Mouse (Mus musculus): Measurements from ENCODE around the gene Arhgdia.
"Not testable (repeated sequence)": the region's sequence is repeated elsewhere in the genome, so short reads cannot be mapped to it uniquely, and the experiment has no call there.

Arhgdia gene

DNA sequence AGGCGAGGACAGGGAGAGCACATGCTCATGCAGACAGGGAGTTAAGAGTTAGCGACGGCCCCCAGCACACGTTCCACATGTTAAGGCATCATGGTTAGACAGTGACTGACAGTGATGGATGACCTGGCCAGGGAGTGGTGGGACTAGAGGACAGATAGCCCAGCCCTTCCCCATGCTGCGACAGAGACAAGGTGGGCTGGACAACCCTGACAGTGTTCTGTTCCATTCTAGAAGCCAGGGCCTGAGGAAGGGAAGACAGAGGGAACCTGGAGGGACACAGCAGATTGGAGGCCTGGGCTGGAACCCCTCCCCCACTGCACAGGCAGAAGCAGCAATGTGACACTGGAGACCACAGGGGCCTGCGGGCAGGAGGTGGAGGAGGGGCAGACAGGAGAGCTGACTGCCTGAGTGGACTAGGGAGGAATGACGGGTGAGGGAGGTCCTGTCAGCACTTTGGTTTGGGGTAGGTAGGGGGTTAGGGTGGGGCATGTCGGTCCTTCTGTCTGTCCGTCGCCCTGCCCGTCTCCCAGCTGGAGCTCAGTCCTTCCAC, 2.7 kb downstream of the Arhgdia start:
- DNase-seq (ENCODE audit: inconsistent ontology term), result no peak

DNA sequence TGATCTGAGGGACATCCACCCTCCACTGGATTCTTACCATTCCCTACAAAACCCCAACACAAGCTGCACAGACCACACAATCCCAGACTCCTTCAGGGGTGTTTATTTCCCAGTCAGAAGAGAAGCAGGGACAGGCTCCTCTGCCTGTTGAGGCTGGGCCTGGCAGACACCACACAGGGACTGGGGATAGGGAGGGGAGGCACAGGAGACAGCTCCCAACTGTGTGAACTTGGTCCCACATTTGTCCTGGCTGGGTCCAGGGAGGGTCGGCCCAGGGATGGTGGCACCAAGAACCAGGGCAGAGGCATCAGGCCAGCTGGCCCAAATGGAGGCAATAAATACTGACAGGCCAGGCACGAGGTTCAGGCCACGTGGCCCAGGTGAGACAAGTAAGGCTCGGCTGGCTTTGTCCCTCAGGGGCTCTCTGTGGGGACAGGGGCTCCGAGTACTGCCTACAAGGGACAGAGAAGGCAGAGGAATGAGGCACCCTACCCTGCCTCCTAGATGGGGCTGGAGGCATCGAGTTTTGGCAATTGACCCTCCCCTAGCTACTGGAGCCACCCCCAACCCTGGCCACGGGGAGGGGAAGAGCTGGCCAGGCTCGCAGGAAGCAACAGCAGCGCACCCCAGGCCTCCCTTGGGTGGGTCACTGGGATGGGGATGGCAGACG, 3.3 kb downstream of the Arhgdia start:
- no peak for DNase-seq (ENCODE audit: inconsistent ontology term)

DNA sequence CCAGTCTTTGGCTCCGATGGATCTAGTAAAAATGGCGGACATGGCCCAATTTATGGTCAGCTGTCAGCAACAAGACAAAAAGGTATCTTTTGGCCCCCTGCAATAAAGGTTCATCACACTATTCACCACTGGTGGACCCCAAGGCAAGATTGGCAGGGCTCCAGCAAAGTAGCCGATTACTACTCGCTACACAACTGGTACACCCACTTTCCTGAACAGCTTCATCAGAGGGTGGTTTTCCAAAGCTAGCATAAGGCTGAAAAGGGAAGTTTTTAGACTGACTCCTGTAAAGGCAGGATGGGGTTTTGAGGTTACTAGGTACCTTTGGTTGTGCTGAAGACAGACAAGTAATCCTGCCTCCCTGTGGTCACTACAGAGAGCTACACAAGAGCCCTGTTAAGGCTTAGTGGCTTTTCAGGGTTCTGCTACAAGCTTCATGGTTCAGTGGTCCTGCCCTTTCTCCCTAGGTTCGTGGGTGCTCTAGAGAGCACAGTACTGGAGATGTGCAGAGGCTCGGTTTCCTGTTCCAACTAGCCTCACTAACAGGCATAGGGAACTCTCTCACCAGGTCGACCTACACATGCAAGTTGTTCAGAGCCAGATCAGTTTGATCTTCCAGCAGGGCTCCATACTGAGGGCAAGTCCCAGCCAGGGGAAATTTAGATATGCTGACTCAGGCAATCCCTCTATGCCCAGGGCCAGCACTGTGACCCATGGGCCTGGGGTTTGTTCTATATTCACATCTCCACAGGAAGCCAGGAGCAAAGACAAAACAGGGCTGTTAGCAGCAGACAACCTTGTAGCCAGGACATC, 4.0 kb downstream of the Arhgdia start:
- DNase-seq (ENCODE audit: inconsistent ontology term), result no peak

DNA sequence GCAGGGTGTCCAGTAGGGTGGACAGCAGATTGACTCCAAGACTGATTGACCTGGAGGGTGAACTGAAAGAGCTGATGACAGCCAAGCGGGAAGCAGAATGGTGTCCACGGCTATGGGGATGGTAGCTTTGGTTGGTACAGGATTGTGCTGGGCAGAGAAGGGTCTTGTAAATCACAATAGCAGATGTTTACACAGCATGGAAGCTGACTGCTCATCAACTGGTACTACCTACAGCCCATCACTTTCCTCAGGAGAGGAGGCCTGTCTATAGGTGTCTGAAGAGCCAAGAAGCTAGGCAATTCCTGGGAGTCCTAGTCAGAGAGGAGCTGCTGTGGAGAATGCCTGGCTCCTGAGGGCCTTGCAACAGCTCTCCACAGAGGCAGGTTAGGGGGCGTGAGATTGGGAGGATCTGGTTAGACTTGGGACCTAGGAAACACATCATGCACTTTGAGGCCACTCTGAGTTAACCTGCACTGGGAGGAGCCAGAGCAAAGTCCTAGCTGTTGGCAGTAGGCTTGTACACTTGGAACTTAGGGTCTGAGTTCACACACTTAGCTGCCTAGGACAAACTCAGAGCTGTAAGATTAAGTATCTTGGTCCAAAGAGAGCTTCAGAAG, 5.0 kb downstream of the Arhgdia start:
- DNase-seq (ENCODE audit: inconsistent ontology term), result no peak

DNA sequence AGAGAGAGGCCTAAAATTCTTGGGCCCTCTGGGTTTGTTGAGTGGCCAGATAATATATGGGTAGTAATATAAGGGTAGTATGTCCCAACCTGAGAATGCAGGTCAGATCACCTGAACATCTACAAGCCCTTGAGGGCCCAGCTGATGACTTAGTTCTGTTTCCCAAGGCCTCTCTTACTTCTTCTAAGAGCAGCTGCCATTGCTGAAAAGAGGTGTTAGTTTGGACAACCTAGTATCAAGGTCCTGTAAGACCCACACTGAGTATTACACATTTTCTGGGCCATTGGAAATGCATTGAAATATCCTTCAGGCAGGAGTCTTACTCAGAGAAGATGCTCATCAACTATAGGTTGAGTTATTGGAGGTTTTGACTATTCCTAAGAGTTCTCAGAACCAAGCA, 5.5 kb downstream of the Arhgdia start:
- no peak for DNase-seq (ENCODE audit: inconsistent ontology term)

DNA sequence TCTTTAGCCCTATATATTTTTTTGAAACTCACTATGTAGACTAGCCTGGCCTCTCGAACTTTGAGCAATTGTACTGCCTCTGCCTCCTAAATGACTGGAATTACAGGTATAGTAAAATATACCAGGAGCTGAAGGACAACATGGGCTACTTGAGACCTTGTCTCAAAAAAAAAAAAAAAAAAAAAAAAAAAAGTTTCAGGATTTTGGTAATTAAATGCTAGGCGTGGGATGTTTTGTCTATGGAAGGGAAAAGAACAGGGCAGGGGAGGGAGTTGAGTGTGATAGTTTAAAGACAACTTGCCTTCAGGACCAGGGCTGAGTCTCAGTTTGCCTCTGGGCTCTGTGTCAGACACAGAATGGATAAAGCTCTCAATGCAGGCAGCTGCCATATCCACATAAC, 6.4 kb downstream of the Arhgdia start:
- no peak for DNase-seq (ENCODE audit: inconsistent ontology term)

DNA sequence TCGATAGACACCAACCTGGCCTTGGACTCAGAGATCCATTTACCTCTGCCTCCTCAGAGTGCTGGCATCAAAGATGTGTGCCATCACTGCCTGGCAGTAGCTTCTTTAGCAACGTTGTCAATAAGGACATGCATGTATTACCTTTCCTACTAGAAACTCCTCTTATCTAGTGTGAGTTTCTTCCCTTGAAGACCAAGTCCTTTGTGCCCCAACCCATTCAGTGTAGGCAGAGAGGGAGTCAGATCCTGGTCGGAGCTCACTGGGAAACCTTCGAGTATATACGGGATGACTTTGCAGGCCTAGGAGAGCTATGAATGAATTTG, 7.2 kb downstream of the Arhgdia start:
- peak; percentile 9 for DNase-seq (ENCODE audit: inconsistent ontology term)

DNA sequence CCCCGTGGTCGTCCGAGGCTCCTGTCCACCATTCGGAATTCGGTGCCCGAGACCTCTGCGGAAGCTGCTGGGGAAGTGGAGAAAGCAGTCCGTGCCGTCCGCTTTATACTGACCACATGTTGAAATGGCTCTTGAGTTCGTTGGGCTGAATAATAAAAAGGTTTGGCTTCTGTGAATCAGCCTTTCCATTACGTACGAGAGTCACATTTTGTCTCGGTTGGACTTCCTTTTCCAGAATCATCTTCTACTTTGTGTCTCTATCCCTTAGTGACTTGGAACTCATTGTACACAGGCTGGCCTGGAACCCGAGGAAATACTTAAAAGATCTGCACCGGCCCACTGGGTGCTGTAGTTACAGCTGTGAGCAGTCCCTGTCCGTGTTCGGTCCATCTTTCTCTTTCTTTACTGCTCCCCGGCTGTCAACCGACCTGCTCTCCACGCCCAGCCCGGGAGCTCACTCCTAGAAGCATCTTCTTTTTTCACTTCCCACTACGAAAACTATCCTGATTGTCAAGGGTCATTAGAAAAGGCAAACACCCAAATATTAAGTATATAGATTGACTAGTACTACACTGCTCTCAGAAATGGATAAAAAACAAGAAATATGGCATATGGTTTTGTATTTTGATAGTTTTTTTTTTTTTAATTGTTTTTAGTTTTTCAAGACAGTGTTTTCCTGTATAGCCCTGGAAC, 7.7 kb downstream of the Arhgdia start:
- no peak for DNase-seq (ENCODE audit: inconsistent ontology term)

DNA sequence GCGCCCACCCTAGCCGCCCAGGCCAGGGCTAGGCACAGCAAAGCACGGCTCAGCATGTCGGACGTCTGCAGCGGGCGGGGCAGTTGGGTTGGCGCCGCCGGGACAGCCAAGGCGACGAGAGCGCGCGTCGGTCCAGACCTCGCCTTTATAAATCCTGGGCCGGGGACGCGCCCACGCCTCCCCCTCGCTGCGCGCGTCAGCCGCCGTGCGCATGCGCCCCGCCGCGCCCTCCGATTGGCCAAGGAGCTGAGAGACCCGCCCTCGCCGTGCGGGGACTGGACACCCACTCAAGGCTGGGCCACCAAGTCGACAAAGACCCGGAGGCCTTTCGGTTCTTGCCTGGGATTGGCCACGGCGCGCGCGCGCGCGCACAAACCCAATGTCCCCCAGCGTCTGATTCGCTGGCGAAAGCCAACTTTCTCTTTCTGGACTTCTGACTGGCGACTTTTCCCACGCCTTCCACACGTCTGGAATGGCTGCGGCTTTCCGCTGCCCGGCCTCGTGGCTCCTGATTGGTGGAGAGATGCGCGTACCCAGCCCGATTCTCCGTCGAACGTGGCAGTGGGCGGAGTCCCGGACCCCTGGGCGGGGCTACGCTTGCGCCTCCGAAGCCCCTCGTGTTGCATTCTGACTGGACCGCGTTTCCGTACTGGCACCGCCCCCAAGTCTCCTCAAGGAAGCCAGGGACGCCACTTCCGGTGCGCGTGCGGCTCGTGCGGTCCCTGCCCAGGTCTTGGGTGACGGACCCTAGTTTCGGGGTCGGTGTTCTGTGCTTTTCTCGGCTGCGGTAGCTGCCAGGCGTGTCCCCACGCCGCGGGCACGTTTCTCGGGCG, 8.5 kb downstream of the Arhgdia start, which contains the start of gene P4hb:
Gene P4hb, minus strand, starts transcription at position 502 of the 833 bp plus-strand sequence.
- peak; percentile 100 for DNase-seq (ENCODE audit: inconsistent ontology term)

DNA sequence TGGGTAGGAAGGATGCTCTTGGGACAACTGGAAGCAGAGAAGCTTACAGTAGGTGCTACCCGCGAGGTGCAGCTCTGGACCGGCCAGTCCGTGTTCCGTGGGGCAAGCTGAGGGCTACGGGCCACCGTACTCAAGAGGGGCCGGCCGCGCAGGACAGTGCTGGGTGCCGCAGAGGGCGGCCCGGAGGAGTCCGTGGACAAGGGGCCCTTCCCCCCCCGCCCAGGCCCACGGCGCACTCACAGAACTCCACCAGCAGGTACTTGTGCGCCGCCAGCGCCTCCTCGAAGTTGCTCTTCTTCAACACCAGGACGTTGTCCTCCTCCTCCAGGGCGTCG, 9.0 kb downstream of the Arhgdia start:
- no peak for DNase-seq (ENCODE audit: inconsistent ontology term)

DNA sequence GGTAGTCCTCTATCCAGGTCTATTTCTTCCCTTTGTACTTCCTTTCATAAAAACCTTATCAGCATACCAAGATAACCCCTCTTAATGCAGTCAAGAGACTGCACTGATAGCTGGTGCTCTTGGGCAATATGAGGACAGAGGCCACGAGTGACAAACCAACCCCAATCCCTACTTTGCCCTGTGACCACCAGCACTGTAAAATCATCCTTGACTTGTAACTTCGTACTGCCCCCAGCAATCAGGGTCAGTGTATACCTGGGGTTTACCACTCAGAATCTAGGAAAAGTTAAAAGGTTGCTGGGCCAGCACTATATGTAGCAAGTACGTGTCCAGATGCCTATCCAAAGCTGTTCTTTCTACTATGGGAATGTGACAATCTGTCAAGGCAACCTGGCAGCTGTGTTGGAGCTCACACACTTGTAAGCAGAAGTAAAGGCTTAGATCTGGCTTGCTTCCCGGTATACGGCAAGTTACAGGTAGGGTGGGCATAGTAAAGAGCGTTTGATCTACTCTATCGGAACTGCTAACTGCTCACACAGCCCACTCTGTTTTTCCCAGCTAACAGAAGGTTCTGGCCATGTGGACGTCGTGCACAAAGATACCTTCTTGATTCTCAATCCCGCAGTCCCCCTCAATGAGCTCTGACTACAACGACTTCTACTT, 9.5 kb downstream of the Arhgdia start:
- peak; percentile 6 for DNase-seq (ENCODE audit: inconsistent ontology term)

DNA sequence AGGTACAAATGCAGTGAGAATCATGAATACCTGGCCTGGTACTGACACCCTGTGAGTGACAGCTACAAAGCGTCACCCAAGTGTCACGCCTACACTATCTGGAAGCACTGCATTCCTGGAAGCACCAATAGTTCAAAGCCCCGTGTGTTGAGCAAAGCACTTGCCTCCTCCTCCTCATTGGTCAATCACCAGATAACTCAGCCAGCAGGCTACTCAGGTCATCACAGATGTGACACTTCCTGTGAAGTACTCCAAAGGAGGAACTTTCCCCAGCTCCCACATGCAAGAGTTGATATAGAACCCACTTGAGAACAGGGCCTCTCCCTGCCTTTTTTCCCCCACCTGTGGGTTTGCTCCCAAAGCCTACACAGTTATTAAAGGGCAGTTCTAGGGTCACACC, 10.3 kb downstream of the Arhgdia start:
- DNase-seq (ENCODE audit: inconsistent ontology term), result no peak

DNA sequence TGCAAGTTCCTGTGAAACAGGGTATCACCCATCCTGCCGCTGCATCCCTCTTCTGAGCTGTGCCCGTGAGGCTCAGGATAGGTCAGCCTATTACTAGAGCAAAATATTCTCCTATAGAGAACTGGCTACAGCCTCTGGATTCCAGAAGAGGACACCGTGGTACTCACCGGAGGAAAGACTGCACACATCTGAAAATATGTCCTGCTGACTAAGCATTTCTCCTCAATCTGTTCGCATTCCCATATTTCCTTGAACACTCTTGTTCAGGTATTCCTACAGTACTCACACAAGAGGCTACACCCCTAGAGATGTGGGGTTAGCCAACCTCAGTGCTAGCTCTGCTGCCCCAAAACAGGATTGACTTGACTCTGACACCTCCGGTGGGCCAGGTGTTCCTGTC, 13.1 kb downstream of the Arhgdia start:
- no peak for DNase-seq (ENCODE audit: inconsistent ontology term)

DNA sequence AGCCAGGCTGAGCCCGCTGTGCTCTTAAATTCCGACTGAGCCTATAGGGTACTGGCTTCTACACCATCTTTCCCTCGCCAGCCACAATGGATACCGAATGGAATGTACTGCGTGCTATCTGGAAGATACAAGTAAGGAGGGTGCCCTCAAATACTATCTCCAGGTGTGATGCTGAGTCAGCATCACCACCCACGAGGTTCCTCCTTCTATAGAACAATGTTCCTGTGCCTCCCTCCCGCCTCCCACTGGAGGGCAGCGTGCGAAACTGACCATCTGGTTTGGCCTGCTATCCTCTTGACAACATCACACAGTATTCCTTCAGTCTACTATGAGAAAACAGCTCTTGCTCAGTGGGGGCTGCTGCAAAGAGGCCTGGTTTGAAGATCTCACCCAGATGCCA, 16.3 kb downstream of the Arhgdia start:
- no peak for DNase-seq (ENCODE audit: inconsistent ontology term)

DNA sequence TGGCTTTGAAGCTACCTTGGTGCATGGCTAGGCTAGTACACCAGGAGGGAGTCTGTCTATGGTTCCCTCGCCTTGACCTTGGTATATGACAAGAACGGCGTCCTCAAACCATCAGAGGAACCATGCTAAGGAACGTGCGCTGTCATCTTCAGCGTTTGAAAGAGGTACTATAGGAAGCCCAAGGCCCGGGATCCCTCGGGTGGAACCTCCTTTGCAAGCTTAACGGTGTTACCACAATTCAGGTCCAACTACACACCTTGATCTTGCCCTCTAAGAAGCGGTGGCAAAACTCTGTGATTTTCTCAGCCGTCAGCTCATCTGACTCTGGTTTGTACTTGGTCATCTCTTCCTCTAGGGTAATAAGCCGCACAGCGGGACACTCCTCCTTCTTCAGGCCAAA, 18.5 kb downstream of the Arhgdia start:
- DNase-seq (ENCODE audit: inconsistent ontology term), result no peak

DNA sequence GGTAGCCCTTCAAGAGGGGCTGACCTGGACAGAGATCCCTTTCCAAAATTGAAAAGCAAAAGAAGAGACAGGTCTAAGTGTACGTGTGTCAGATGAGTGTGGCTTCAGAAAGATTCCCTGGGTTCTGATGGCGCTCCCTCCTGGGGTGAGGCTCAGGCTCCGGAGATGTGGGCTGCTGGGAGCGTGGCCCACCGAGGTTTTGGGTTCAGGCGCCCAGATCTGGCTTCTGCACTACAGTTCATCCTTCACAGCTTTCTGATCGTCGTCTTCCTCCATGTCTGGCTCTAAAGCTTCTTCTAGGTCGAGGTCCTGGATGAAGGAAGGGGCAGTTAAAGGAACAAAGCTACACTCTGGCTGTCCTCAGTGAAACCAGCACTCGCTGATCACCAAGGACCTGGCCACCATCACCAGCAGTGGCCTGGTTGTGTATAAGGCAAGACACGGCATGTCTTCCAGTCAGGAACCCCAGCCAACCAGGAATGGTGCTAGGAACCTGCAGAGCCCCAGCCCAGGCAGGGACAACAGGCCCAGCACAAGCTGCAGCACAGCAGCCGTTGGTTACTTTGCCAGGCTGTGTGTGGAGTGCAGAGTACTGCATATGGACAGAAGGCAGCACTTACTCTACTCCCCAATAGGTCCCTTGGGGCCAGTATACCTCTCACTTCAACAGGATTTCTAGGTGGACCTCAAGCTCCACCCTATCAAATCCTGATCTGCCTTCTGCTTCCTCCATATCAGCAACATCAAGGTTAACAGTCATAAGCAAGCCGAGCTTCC, 20.3 kb downstream of the Arhgdia start:
- no peak for DNase-seq (ENCODE audit: inconsistent ontology term)

DNA sequence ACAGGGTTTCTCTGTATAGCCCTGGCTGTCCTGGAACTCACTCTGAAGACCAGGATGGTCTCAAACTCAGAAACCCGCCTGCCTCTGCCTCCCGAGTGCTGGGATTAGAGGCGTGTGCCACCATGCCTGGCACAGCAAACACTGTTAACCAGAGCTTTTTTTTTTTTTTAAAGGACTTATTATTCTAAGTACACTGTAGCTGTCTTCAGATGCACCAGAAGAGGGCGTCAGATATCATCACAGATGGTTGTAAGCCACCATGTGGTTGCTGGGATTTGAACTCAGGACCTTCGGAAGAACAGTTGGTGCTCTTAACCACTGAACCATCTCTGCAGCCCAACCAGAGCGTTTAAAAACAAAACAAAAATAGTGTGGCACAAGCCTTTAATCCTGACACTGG, 22.6 kb downstream of the Arhgdia start:
- not testable (repeated sequence) for DNase-seq (ENCODE audit: inconsistent ontology term)

DNA sequence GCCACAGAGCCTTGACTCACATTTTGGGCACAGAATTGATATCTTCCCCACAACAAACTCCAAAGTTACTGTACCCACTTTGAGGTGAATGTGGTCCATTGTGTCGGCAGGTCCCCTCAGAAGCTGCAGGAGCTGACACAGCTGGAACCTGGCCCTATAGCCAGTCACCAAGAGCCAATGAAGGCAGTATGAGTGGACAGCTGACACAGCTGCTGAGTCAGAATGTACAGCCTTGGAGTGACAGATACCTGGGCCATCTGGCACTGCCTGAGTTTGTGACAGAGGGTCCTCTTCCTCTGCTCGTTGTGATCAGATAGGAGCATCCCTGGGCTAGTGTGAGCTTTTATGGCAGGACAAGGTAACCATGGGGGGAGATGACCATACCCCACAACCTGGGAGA, 26.2 kb downstream of the Arhgdia start:
- no peak for DNase-seq (ENCODE audit: inconsistent ontology term)

DNA sequence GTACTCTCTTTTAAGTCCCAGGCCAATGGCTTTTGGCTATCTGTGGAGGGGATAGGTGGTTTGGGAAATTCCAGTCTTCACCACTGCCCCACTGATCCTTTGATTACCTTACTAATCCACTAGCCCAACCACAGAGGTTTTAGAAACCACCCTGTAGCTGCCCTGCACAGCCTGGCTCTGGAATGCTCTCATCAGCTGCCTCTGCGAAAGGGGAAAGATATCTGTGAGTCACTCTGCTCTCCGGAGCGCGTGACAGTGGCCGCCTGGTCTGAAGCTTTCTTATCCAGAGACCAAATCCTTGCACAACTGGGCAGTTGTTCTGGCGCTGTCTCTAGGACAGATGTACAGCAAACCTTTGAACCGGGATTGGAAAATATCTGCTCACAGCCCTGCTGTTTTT, 26.6 kb downstream of the Arhgdia start:
- peak; percentile 78 for DNase-seq (ENCODE audit: inconsistent ontology term)

DNA sequence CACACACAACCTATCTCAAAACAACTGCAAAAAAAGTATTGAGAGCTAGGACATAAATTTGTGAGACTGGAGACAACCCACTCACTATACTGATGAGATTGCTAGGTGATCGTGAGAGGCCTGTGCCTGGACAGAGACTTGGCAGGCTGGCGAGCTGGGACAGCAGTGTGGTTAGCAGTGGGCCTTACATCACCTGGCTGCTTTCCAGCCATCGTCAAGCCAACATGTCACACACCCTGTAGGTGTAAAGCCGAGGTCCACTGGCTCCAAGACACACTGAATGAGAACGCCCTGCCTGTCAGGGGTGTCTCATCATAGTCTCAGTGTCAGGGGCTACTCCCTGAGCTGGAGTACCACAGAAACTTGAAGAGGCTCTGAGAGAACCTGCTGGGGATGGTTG, 28.7 kb downstream of the Arhgdia start:
- no peak for DNase-seq (ENCODE audit: inconsistent ontology term)

All from Muller cell, postnatal 12 days (primary cell).